Mouse (Mus musculus) forebrain, embryonic 16.5 days (tissue): ENCODE results near the gene Cfap43. TPM values are rescaled to one million over a fixed set of nuclear protein-coding genes. Genes with fewer than 3 reads are reported as not detected.

ENCODE experiments used
- ATAC-seq: fragments of 200-750 bp; cut with Nextera tagmentation; 2 replicates; pipeline ENCODE4 v1.8.0; 2017; ENCODE audit warnings: mild to moderate bottlenecking, moderate library complexity
- H3K27ac ChIP-seq: fragments of 300-500 bp; sonication (generic); 2 replicates; pipeline ENCODE4 v1.5.1; 2014; ENCODE audit warnings: low read length, control low read depth
- H3K27me3 ChIP-seq: fragments of 300-500 bp; sonication (generic); replicated peaks from 2 replicates; pipeline ENCODE4 v1.6.1; 2014; ENCODE audit warnings: low read length; ENCODE audit not compliant: control insufficient read depth, insufficient read depth
- H3K36me3 ChIP-seq: fragments of 300-500 bp; sonication (generic); 2 replicates; pipeline ENCODE4 v1.6.1; 2014; ENCODE audit not compliant: control insufficient read depth, insufficient read depth
- H3K4me1 ChIP-seq: fragments of 300-500 bp; sonication (generic); replicated peaks from 2 replicates; pipeline ENCODE4 v1.6.1; 2014; ENCODE audit warnings: low read length; ENCODE audit not compliant: control insufficient read depth, insufficient read depth
- H3K4me2 ChIP-seq: fragments of 300-500 bp; sonication (generic); 2 replicates; pipeline ENCODE4 v1.6.1; 2014; ENCODE audit warnings: mild to moderate bottlenecking, low read length, control low read depth
- H3K4me3 ChIP-seq: fragments of 300-500 bp; sonication (generic); replicated peaks from 2 replicates; pipeline ENCODE4 v1.5.1; 2014; ENCODE audit warnings: mild to moderate bottlenecking, low read length, control low read depth
- H3K9ac ChIP-seq: fragments of 300-500 bp; sonication (generic); replicated peaks from 2 replicates; pipeline ENCODE4 v1.6.1; 2014; ENCODE audit warnings: low read depth, low read length, control low read depth
- H3K9me3 ChIP-seq: fragments of 300-500 bp; sonication (generic); 2 replicates; pipeline ENCODE4 v1.6.1; 2016; ENCODE audit warnings: low read length; ENCODE audit not compliant: control insufficient read depth
- WGBS: fragments of 180-500 bp; shearing (Covaris S2); extraction: QIAGEN DNeasy Blood & Tissue Kit; methylation state at CpG from one replicate; pipeline ENCODE4 v1.1.7; 2014; 5-methylcytosine and 5-hydroxymethylcytosine counted together
- polyA plus RNA-seq: library from polyadenylated mRNA; unstranded; fragments of >200 nt; fragmentation: Nextera tagmentation; extraction: Ambion mirVana; gene quantifications from 2 replicates; pipeline ENCODE4 v1.2.1, GENCODE M21; 2015

Cfap43 gene
- polyA plus RNA-seq, 1 experiment from 2014 or later, result 1.1 TPM

DNA sequence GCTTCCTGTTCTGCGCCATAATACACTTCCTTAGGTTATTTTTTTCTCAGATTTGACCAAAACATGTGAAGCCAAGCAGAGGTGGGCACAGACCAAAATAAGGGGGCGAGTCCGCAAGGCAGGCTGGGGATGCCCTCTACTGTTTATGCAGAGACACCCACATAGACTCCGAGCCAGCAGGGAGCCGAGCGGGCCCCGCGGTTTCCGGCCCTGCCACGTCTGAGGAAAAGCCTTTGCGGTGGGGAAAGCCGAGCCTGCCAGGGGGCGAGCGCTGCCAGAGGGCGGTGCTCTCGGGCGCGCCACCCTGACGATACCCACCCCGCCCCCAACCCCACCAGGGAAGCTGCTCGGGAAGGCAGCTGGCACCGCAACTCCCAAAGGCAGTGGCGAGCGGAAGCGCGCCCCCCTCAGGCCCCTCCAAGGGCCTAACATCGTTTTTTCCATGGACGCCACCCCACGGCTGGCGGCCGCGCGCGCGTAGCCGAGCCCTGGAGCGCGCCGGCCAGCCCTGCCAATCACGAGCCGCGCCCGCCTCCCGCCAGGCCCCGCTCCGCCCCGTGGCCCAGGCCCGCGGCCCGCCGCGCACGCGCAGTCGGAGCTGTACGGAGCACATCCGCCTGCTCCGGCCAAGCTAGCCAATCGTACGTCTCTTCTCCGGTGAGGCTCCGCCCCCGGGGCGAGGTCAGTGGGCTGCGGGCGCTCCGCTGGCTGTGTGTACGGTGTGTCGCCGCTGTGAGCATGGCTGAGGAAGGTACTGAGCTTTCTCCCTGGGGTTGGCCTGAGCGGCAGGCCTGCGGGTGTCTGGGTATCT is 187.8 kb downstream of the Cfap43 start, which contains the start of gene Sfr1:
TSS of gene Sfr1 (plus strand) at position 612 of the 811 bp plus-strand sequence.
- peak within 1 kb of the TSS; percentile 92 for H3K4me3 ChIP-seq
- H3K9me3 ChIP-seq, result no peaks in the 10 kb centered on the region
- peaks cover 13% of the 10 kb centered on the region for H3K4me1 ChIP-seq
- no peaks in the 10 kb centered on the region for H3K27me3 ChIP-seq
- H3K9ac ChIP-seq, result peak within 1 kb of the TSS; percentile 86
- peak; percentile 96 for ATAC-seq
- H3K36me3 ChIP-seq, result peaks cover 27% of the 10 kb centered on the region
- under 1% methylated on average over 66 of the region's 72 CpGs for WGBS
- H3K27ac ChIP-seq, result peak within 1 kb of the TSS; percentile 97
- peak within 1 kb of the TSS; percentile 59 for H3K4me2 ChIP-seq

DNA sequence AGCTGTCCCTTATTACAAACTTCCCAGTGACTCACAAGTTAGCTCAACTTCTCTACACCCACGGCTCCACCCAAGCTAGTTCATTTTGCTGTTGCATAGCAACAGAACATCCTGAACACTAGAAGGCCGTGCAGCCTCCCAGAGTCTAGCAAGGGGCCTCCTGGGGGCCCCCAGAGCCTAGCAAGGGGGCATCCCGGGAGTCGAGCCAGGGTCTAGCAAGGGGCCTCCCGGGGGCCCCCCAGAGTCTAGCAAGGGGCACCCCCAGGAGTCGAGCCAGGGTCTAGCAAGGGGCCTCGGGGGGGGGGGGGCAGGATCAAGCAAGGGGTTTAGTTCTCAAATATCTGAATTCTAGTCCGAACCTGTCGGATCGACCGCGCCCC is 188.4 kb downstream of the Cfap43 start:
- Histone ChIP-seq H3K27me3 (no peaks in the 10 kb centered on the region), H3K9ac (peak overlapping the region; percentile 78), H3K4me3 (peak overlapping the region; percentile 92), H3K9me3 (no peaks in the 10 kb centered on the region), H3K4me2 (peak overlapping the region; percentile 59), H3K4me1 (peaks cover 17% of the 10 kb centered on the region), H3K27ac (peak overlapping the region; percentile 97), H3K36me3 (peaks cover 21% of the 10 kb centered on the region)
- WGBS, result under 1% methylated on average over 11 of the region's 12 CpGs
- ATAC-seq, result peak; percentile 44

DNA sequence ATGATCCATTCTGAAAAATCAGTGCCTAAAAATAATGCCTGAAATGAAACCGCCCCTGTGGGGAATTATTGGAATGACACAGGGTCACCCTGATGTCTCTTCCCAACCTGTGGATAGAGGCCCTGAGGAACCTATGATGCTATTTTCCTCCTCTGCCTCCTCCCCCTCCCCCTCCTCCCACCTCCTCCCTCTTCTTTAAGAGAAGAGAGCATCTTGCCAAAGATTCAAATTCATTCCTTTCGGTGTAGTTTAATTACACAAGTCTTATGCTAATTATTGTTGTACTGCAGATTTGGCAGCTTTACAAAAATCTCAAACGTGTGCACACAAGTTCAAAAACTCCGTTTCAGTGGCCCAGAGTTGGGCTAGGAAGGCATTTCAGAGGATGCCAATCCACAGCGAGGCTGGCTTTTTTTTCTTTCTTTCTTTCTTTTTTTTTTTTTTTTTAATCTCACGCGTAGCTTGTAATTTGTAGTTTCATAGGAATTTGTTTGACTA is 193.4 kb downstream of the Cfap43 start:
- Histone ChIP-seq H3K27ac (no peak overlapping the region), H3K9me3 (no peaks in the 10 kb centered on the region), H3K4me3 (no peak overlapping the region), H3K9ac (no peak overlapping the region), H3K4me1 (peaks cover 14% of the 10 kb centered on the region), H3K36me3 (no peaks in the 10 kb centered on the region), H3K27me3 (no peaks in the 10 kb centered on the region), H3K4me2 (no peak overlapping the region)
- 13% methylated on average over 7 of the region's 7 CpGs for WGBS
- peak; percentile 45 for ATAC-seq

DNA sequence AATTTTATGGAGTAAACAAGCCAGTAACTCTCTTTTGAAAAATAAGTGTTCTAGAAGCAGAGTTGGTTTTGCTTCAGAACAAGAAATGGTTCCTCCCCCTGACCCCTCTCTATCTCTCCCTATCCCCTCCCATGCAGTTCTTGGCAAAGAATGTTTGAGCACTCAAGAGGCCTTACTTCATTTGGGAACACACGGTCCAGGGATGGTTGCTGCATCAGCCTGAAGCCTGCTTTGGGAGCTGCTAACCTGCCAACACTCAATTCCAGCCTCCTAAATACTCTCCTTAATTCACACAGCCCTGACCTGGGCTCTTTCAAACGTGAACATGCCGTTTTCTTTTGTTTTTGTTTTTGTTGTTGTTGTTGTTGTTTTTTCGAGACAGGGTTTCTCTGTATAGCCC is 194.2 kb downstream of the Cfap43 start:
- Histone ChIP-seq H3K36me3 (no peaks in the 10 kb centered on the region), H3K4me3 (no peak overlapping the region), H3K27me3 (no peaks in the 10 kb centered on the region), H3K9ac (no peak overlapping the region), H3K4me2 (no peak overlapping the region), H3K9me3 (no peaks in the 10 kb centered on the region), H3K4me1 (peaks cover 9% of the 10 kb centered on the region), H3K27ac (no peak overlapping the region)
- ATAC-seq, result no peak
- 71% methylated on average over 4 of the region's 4 CpGs for WGBS

DNA sequence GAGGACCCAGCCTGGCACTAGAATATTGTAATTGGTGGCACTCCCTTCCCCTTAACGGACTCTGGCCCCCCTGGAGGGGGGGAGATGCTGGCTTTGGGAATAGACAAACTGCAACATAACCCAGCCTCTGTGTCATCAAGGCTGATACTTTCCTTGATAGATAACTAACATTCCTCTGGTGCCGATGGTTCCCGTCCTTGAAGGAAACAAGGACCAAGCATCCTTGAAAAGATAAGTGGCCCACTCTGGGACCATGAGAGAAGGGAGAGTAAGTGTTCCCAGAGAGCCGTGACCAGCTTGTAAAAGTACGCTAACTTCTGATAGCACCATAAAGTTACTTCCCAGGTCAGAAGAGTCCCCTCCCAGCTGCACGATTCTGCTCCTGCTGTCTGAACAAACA is 196.6 kb downstream of the Cfap43 start:
- H3K4me3 ChIP-seq, result no peak overlapping the region
- H3K9me3 ChIP-seq, result no peaks in the 10 kb centered on the region
- H3K4me1 ChIP-seq, result peaks cover 9% of the 10 kb centered on the region
- H3K27me3 ChIP-seq, result no peaks in the 10 kb centered on the region
- no peaks in the 10 kb centered on the region for H3K36me3 ChIP-seq
- 82% methylated on average over 6 of the region's 6 CpGs for WGBS
- H3K27ac ChIP-seq, result no peak overlapping the region
- no peak overlapping the region for H3K4me2 ChIP-seq
- no peak for ATAC-seq
- H3K9ac ChIP-seq, result no peak overlapping the region

DNA sequence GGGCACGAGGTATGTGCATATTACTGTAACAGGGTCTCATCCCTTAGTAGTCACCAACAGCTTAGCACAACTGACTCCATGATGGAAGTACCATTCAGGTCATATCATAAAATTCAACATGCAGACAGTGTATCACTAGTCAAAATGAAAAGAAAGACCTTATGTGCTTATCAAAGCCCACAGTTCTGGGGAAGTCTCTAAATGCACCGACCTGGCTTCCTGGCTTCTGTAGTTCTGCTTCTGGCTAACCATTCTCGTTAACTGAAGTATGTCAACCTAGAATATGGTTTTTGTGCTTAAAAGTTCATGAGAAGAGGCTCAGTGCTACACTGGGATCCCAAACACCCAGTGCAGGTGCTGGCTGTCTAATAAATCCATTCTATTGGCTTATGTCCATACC is 199.9 kb downstream of the Cfap43 start:
- Histone ChIP-seq H3K4me2 (no peak overlapping the region), H3K27ac (no peak overlapping the region), H3K4me3 (no peak overlapping the region), H3K9ac (no peak overlapping the region), H3K27me3 (no peaks in the 10 kb centered on the region), H3K9me3 (no peaks in the 10 kb centered on the region), H3K36me3 (no peaks in the 10 kb centered on the region), H3K4me1 (no peaks in the 10 kb centered on the region)
- ATAC-seq, result no peak
- 88% methylated on average over 3 of the region's 3 CpGs for WGBS

DNA sequence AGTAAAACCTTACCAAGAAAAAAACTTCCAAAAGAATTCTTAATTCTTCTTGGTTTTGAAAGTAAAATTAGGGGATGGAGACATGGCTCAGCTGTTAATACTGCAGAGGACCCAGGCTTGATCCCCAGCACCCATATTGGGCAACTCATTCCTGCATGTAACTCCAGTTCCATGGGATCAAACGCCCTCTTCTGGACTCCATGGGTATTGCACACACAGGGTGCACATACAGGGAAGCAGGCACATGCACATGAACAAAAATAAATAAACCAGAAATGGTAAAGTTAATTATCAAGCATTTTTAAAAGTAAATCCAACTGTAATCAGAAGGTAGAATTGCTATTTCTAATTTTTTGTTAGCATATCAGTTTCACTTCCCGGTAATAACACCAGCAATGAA is 202.9 kb downstream of the Cfap43 start:
- no peaks in the 10 kb centered on the region for H3K9me3 ChIP-seq
- no peak overlapping the region for H3K4me3 ChIP-seq
- H3K4me1 ChIP-seq, result no peaks in the 10 kb centered on the region
- ATAC-seq, result no peak
- H3K27ac ChIP-seq, result no peak overlapping the region
- 68% methylated on average over 2 of the region's 2 CpGs for whole genome bisulfite sequencing
- H3K4me2 ChIP-seq, result no peak overlapping the region
- no peaks in the 10 kb centered on the region for H3K27me3 ChIP-seq
- no peak overlapping the region for H3K9ac ChIP-seq
- H3K36me3 ChIP-seq, result no peaks in the 10 kb centered on the region

DNA sequence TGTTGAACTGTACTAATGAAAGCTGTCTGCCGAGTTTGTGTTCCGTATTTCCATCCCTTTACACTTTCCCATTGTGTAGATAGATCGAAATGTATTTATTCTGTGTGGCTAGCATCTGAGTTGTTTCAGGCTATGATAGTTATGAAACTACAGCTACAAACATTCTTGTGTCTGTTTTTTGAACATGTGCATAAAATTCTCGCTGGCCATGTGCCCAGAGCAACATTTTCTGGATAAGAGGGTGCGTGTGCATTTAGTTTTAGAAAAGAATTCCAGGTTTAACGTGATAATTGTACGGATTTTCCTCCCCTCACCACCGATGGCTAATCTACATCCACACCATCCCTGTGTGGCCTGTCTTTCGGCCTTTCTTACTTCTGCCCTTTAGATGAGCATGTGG is 205.6 kb downstream of the Cfap43 start:
- no peaks in the 10 kb centered on the region for H3K36me3 ChIP-seq
- no peaks in the 10 kb centered on the region for H3K9me3 ChIP-seq
- no peak overlapping the region for H3K4me3 ChIP-seq
- no peak for ATAC-seq
- H3K27ac ChIP-seq, result no peak overlapping the region
- no peaks in the 10 kb centered on the region for H3K27me3 ChIP-seq
- WGBS, result 72% methylated on average over 9 of the region's 9 CpGs
- no peak overlapping the region for H3K9ac ChIP-seq
- no peak overlapping the region for H3K4me2 ChIP-seq
- no peaks in the 10 kb centered on the region for H3K4me1 ChIP-seq

DNA sequence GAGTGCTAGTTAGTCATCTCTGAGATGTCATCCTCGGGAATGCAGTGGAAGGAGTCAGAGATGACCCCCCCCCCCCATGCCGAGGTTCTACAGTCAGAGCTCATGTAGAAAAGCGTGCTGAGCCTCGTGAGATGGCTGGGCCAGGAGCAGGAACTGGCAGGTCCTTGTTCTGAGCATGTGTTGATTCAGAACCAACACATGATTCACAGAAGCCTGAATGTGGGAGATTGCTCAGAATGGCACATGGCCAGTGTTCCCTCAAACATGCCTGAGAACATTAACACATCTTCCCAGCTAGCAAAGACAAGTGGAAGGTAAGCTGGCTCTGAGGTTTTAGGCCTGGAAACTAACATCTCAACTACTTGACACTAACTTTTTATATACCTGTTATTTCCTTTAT is 208.7 kb downstream of the Cfap43 start:
- ATAC-seq, result no peak
- H3K9me3 ChIP-seq, result no peaks in the 10 kb centered on the region

More for the DNA sequence above, 208.7 kb downstream of the Cfap43 start:
- Histone ChIP-seq H3K9ac (no peak overlapping the region), H3K4me3 (no peak overlapping the region), H3K27ac (no peak overlapping the region), H3K27me3 (no peaks in the 10 kb centered on the region), H3K4me2 (no peak overlapping the region), H3K4me1 (no peaks in the 10 kb centered on the region), H3K36me3 (no peaks in the 10 kb centered on the region)
- WGBS, result 83% methylated on average over 4 of the region's 4 CpGs
